Mouse (Mus musculus): ENCODE data around the gene Nub1. TPM values are rescaled to one million over a fixed set of nuclear protein-coding genes. Genes with fewer than 3 reads are reported as not detected.

Nub1 gene
- polyA plus RNA-seq (2014; fragmentation: Illumina TruSeq; extraction: RNeasy Lipid Tissue Mini Kit (QIAGEN cat#74804)) = 50.7 TPM

GRCm38 (mm10) chr5:24685366-24686093 is at the start of gene Nub1:
Nub1 (plus strand) TSS chr5:24685532.

GRCm38 (mm10) chr5:24730488-24730871 is 45.1 kb downstream of the Nub1 start, which contains the start of gene Wdr86:
Wdr86 (minus strand) TSS chr5:24730727.

DNA sequence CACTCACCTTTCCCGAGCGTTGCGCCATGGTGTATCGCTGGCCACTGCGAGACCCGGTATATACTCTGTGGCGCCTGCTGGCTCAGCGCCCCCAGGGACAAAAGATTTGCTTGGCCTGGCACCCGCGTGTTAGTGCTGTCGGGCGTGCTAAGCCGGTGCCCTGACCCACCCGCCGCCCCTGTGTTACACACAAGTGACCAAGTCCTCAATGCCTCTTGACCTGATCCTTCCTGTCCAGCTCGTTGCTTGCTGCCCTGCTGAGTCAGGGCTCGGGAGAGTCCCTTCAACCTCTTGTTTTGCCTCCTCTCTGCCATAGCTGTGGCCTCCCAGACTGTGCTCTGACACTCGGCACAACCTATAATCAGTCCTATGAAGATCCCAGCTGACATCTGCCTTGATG is 72.5 kb downstream of the Nub1 start, which contains the start of gene Crygn:
Gene Crygn (minus strand): TSS at position 193 of the 400 bp plus-strand sequence.

Other genes with a start within 250 kb of the Nub1 start
- gene Fastk, start 240.2 kb upstream of the Nub1 start, polyA plus RNA-seq (2014; fragmentation: Illumina TruSeq; extraction: RNeasy Lipid Tissue Mini Kit (QIAGEN cat#74804)) = 1.3 TPM
- gene Tmub1, start 237.7 kb upstream of the Nub1 start, polyA plus RNA-seq (2014; fragmentation: Illumina TruSeq; extraction: RNeasy Lipid Tissue Mini Kit (QIAGEN cat#74804)) = 0.66 TPM
- 2.7 TPM for gene Agap3, start 233.4 kb upstream of the Nub1 start, polyA plus RNA-seq (2014; fragmentation: Illumina TruSeq; extraction: RNeasy Lipid Tissue Mini Kit (QIAGEN cat#74804))
- not detected for gene Gbx1, start 158.3 kb upstream of the Nub1 start, polyA plus RNA-seq (2014; fragmentation: Illumina TruSeq; extraction: RNeasy Lipid Tissue Mini Kit (QIAGEN cat#74804))
- gene Asb10, start 144.6 kb upstream of the Nub1 start, polyA plus RNA-seq (2014; fragmentation: Illumina TruSeq; extraction: RNeasy Lipid Tissue Mini Kit (QIAGEN cat#74804)) = not detected
- not detected for gene 4931409K22Rik, start 128.7 kb upstream of the Nub1 start, polyA plus RNA-seq (2014; fragmentation: Illumina TruSeq; extraction: RNeasy Lipid Tissue Mini Kit (QIAGEN cat#74804))
- 14.2 TPM for gene Abcf2, start 108.1 kb upstream of the Nub1 start, polyA plus RNA-seq (2014; fragmentation: Illumina TruSeq; extraction: RNeasy Lipid Tissue Mini Kit (QIAGEN cat#74804))
- 1.1 TPM for gene Chpf2, start 98.8 kb upstream of the Nub1 start, polyA plus RNA-seq (2014; fragmentation: Illumina TruSeq; extraction: RNeasy Lipid Tissue Mini Kit (QIAGEN cat#74804))
- gene Smarcd3, start 61.1 kb upstream of the Nub1 start, polyA plus RNA-seq (2014; fragmentation: Illumina TruSeq; extraction: RNeasy Lipid Tissue Mini Kit (QIAGEN cat#74804)) = 2.3 TPM
- 0.23 TPM for gene Wdr86, start 45.2 kb downstream of the Nub1 start, polyA plus RNA-seq (2014; fragmentation: Illumina TruSeq; extraction: RNeasy Lipid Tissue Mini Kit (QIAGEN cat#74804))
- not detected for gene Crygn, start 72.5 kb downstream of the Nub1 start, polyA plus RNA-seq (2014; fragmentation: Illumina TruSeq; extraction: RNeasy Lipid Tissue Mini Kit (QIAGEN cat#74804))
- gene Rheb, start 157.1 kb downstream of the Nub1 start, polyA plus RNA-seq (2014; fragmentation: Illumina TruSeq; extraction: RNeasy Lipid Tissue Mini Kit (QIAGEN cat#74804)) = 510 TPM